Mouse (Mus musculus) monocyte, adult 5-6 weeks (primary cell): ENCODE measurements around the gene Ttc23l. TPM values are rescaled to one million over a fixed set of nuclear protein-coding genes. Genes with fewer than 3 reads are reported as not detected.

Experiments
- ATAC-seq: fragments of 153-309, 156-312 bp; replicated peaks from 2 replicates; pipeline ENCODE4 v1.8.0; 2017; ENCODE audit warnings: mild to moderate bottlenecking; ENCODE audit not compliant: low TSS enrichment, insufficient number of reproducible peaks, severe bottlenecking, poor library complexity, low FRiP score
- total RNA-seq: library from RNA; stranded (forward); fragments of 200-1000, 200-491, 200-594 nt; gene quantifications from 3 replicates; pipeline ENCODE4 v1.2.3, GENCODE M21; 2017

Ttc23l gene
- total RNA-seq, 1 experiment from 2014 or later: 0.38 TPM

DNA sequence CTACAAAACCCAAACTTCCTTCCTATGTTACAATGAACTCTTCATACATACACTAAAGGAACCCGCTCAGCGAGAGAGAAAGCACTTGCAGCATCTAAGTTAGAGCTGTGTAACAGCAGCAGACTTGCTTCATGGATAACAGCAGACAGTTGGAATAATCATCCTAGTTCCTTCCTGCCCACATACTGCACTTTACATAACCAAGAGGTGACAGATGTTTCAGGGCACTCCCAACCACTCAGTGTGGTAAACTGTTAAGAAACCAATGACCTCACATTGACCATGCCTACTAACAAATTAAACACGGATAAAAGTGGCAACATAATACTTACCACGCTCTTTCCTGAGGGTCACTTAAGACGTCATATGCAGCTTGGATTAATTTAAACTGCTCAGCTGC is 94.9 kb downstream of the Ttc23l start:
- no peak for ATAC-seq

DNA sequence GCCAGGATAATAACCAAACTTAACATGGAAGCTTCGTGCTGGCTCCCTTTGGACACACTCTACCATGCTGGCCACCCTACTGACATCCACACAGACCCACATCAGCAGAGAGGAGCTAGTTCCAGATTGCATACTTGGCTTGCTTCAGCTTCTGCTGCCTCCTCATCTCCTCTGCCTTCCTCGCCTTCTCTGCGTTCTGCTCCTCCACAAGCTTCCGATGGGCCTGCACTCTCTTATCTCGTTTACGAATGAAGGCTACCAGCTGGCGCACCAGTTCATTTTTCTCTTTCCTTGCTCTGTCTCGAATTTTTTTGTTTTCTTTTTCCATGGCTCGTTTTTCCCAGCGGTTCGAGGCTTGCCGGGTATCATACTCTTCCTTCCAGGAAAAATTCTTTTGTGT is 97.5 kb downstream of the Ttc23l start:
- no peak for ATAC-seq

Other genes starting within 250 kb of the Ttc23l start
- gene Gm21973, start 233.3 kb downstream of the Ttc23l start, total RNA-seq: not detected in 3 replicates
- not detected in 3 replicates for gene Agxt2, start 200.1 kb downstream of the Ttc23l start, total RNA-seq
- gene Dnajc21, start 88.2 kb downstream of the Ttc23l start, total RNA-seq: 62.2 to 64.0 TPM (median 62.3 TPM) in 3 replicates
- 15.8 to 23.5 TPM (median 20.3 TPM) in 3 replicates for gene Brix1, start 72.7 kb downstream of the Ttc23l start, total RNA-seq
- 3.8 to 18.1 TPM (median 7.0 TPM) in 3 replicates for gene Rad1, start 72.7 kb downstream of the Ttc23l start, total RNA-seq
- gene Rai14, start 156.0 kb upstream of the Ttc23l start, total RNA-seq: 1.7 to 2.2 TPM (median 2.0 TPM) in 3 replicates